Mouse (Mus musculus) neural tube, embryonic 13.5 days (tissue): ENCODE results near the gene Uqcrc2. TPM values are rescaled to one million over a fixed set of nuclear protein-coding genes. Genes with fewer than 3 reads are reported as not detected.

ENCODE experiments used
- ATAC-seq: fragments of 200-750 bp; cut with Nextera tagmentation; 2 replicates; pipeline ENCODE4 v1.8.0; 2017; ENCODE audit warnings: low read depth, mild to moderate bottlenecking, moderate TSS enrichment, moderate library complexity
- H3K27ac ChIP-seq: fragments of 300-500 bp; sonication (generic); replicated peaks from 2 replicates; pipeline ENCODE4 v1.5.1; 2015; ENCODE audit warnings: moderate library complexity, mild to moderate bottlenecking, inconsistent platforms
- H3K27me3 ChIP-seq: fragments of 300-500 bp; sonication (generic); 2 replicates; pipeline ENCODE4 v1.6.1; 2015; ENCODE audit warnings: mild to moderate bottlenecking, inconsistent platforms
- H3K36me3 ChIP-seq: fragments of 300-500 bp; sonication (generic); 2 replicates; pipeline ENCODE4 v1.6.1; 2015; ENCODE audit warnings: mild to moderate bottlenecking, inconsistent platforms
- H3K4me1 ChIP-seq: fragments of 300-500 bp; sonication (generic); replicated peaks from 2 replicates; pipeline ENCODE4 v1.6.1; 2015; ENCODE audit warnings: inconsistent platforms
- H3K4me2 ChIP-seq: fragments of 300-500 bp; sonication (generic); 2 replicates; pipeline ENCODE4 v1.6.1; 2015; ENCODE audit warnings: inconsistent platforms, mild to moderate bottlenecking, moderate library complexity
- H3K4me3 ChIP-seq: fragments of 300-500 bp; sonication (generic); 2 replicates; pipeline ENCODE4 v1.5.1; 2015; ENCODE audit warnings: mild to moderate bottlenecking, inconsistent platforms
- H3K9ac ChIP-seq: fragments of 300-500 bp; sonication (generic); 2 replicates; pipeline ENCODE4 v1.6.1; 2015; ENCODE audit warnings: moderate library complexity, mild to moderate bottlenecking, inconsistent platforms
- H3K9me3 ChIP-seq: fragments of 300-500 bp; sonication (generic); 2 replicates; pipeline ENCODE4 v1.6.1; 2016; ENCODE audit warnings: inconsistent platforms
- WGBS: fragments of 180-500 bp; shearing (Covaris S2); methylation state at CpG from one replicate; pipeline ENCODE4 v1.1.7; 2015; 5-methylcytosine and 5-hydroxymethylcytosine counted together
- polyA plus RNA-seq: library from polyadenylated mRNA; unstranded; fragments of >200 nt; fragmentation: Nextera tagmentation; extraction: Ambion mirVana; gene quantifications from 2 replicates; pipeline ENCODE4 v1.2.1, GENCODE M21; 2015

The Uqcrc2 gene
- polyA plus RNA-seq, 1 experiment from 2014 or later: 221 TPM

DNA sequence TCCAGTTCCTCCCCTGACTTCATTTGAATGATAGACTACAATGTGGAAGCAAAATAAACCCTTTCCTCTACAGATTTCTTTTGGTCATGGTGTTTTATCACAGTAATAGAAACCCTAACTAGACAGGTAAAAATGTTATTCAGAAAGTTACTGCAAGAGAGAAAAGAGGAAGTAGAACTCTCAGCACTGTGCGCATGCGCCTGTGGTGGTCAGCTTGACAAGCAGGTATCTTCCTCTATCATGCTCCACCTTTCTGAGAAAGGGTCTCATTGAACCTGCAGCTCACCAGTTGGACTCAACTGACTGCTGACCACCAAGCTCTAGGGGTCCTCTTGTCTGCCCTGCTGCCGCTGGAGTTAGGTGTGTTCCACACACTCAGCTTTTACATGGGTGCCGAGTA is 27.1 kb downstream of the Uqcrc2 start:
- H3K9me3 ChIP-seq: no peaks in the 10 kb centered on the region
- no peaks in the 10 kb centered on the region for H3K4me1 ChIP-seq
- no peak overlapping the region for H3K27ac ChIP-seq
- WGBS: 94% methylated on average over 4 of the region's 4 CpGs
- H3K4me3 ChIP-seq: no peak overlapping the region
- no peak overlapping the region for H3K9ac ChIP-seq
- H3K27me3 ChIP-seq: no peaks in the 10 kb centered on the region
- H3K36me3 ChIP-seq: peaks cover 37% of the 10 kb centered on the region
- H3K4me2 ChIP-seq: no peak overlapping the region
- ATAC-seq: no peak

DNA sequence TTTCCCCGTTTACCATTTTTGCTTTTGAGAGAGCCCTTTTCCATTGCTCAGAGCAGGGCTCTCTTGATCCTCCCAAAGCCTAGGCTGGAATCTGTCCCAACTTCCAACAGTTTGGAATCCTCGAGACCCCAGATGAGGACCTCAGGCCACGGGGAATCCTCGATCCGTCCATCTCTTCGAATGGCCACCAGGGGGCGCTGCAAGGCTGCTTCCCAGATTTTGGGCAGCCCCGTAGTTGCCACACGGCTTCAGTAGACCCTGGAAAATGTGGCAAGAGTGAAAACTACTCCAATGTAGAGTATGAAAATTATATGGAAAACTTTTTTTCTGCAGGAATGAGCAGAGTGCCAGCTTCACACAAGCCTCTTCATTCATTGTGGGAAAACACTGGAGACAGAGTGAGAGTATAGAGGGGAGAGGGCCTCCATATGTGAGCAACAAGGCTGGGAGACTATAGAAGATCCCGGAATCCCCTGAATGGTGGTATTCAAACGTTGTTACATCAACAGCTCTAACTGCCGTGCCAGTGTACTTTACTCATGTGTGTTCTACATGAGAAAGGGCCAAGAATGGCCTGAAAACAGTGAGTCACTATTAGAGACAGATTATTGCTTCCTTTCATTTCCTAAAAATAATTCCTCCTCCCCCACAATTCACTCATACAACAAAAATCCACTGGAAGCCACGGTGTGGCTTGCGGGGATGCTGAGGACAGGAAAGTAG is 35.3 kb downstream of the Uqcrc2 start, which contains the start of gene Pdzd9:
Gene Pdzd9, minus strand, starts transcription at position 191 of the 723 bp plus-strand sequence.
- peak; percentile 47; the same call in 1 of the 2 replicates for ATAC-seq
- Histone ChIP-seq H3K36me3 (no peaks in the 10 kb centered on the region), H3K27ac (no peak within 1 kb of the TSS), H3K9me3 (no peaks in the 10 kb centered on the region), H3K27me3 (no peaks in the 10 kb centered on the region), H3K4me1 (0 out of 2 replicates have a peak, but pooled peaks cover 5% of the 10 kb centered on the region), H3K4me2 (no peak within 1 kb of the TSS), H3K9ac (no peak within 1 kb of the TSS), H3K4me3 (no peak within 1 kb of the TSS)
- WGBS: 22% methylated on average over 14 of the region's 14 CpGs

DNA sequence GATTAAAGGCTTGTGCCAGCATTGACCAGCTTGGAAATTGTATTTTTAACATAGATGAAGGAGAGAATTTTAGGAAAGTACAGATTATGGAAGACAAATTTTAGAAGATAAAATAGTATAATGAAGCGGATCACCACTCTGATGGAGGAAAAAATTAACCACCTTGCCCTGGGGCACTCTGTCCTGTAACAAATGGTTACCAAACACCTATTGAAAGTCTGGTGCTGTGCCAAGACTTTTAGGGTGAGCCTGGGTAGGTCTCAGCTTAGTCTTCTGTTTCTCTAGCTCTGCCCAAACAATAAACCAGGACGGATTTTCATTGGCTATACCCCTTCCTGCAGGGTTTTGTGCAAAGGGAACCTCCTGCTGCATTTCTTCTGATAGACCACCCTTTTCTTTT is 36.3 kb downstream of the Uqcrc2 start:
- Histone ChIP-seq H3K9ac (no peak overlapping the region), H3K36me3 (no peaks in the 10 kb centered on the region), H3K27me3 (no peaks in the 10 kb centered on the region), H3K9me3 (no peaks in the 10 kb centered on the region), H3K4me1 (peaks cover 9% of the 10 kb centered on the region), H3K27ac (no peak overlapping the region), H3K4me3 (no peak overlapping the region), H3K4me2 (no peak overlapping the region)
- WGBS: 80% methylated on average over 2 of the region's 2 CpGs
- no peak for ATAC-seq

DNA sequence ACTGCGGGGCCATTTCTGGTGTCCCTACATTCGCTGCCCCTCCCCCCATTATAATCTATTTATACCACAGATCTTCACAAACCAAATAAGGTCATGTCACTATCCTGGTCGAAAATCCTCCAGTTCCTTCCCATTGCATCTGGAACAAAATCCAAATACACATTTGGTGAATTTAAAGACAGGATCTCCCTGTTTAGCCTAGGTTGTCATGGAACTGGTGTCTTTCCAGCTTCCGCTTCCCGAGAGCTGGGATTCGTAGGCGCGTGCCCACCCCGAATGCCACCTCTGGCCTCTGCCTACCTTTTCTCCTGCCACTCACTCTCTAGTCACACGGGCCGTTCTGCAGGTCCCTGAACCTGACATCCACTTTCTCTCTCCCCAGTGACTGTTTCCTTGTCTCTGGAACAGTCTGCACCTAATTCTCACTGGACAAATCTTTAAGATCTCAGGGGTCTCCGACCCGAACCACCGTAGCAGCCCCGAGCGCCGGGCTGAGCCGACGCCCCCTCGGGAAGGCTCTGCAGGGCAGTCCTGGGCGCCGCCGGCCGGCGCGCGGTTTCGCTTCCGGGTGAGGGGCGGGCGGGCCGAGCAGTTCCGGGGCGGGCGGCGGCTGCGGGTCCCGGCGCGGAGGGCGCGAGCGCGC is 42.1 kb downstream of the Uqcrc2 start, which contains the start of gene Mosmo:
Gene Mosmo, plus strand, starts transcription at position 618 of the 643 bp plus-strand sequence.
- H3K4me3 ChIP-seq: peak within 1 kb of the TSS; percentile 86
- peak within 1 kb of the TSS; percentile 93 for H3K9ac ChIP-seq
- peak within 1 kb of the TSS; percentile 72 for H3K4me2 ChIP-seq
- peak within 1 kb of the TSS; percentile 88 for H3K27ac ChIP-seq
- H3K4me1 ChIP-seq: peaks cover 45% of the 10 kb centered on the region
- no peaks in the 10 kb centered on the region for H3K36me3 ChIP-seq
- under 1% methylated on average over 42 of the region's 44 CpGs for WGBS
- ATAC-seq: peak; percentile 98
- no peaks in the 10 kb centered on the region for H3K27me3 ChIP-seq
- H3K9me3 ChIP-seq: no peaks in the 10 kb centered on the region

DNA sequence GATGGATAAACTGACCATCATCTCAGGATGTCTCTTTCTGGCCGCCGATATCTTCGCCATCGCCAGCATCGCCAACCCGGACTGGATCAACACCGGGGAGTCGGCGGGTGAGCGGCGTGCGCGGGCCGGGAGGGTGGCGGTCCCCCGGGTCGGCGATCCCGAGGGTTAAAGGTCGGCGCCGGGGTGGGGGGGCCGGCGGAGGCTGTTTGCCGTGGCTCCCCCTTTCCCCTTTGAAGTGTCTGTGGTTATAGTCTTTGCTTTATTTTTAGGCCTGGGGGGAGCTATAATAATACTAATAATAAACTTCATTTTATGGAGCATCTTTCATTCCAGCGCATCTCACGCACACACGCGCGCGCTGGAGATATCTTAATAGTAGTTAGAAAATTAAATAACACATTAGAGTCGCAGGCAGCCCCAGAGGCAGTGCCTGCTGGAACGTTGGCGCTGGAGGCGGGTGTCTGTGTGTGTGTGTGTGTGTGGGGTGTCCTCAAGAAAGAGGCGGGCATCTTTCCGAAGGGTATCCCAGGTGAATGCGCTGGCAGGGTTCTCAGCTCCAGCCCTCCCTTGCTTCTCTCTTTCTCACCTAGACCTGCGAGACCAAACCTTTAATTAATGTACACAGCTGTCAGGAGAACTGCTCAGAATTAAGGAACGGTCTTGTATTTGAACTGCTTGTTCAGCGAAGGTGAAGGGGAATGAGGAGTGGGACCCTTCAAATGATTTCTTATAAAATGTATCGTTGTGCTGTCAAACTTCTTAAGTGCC is 43.0 kb downstream of the Uqcrc2 start:
- WGBS: 2% methylated on average over 42 of the region's 42 CpGs
- ATAC-seq: peak; percentile 78

DNA sequence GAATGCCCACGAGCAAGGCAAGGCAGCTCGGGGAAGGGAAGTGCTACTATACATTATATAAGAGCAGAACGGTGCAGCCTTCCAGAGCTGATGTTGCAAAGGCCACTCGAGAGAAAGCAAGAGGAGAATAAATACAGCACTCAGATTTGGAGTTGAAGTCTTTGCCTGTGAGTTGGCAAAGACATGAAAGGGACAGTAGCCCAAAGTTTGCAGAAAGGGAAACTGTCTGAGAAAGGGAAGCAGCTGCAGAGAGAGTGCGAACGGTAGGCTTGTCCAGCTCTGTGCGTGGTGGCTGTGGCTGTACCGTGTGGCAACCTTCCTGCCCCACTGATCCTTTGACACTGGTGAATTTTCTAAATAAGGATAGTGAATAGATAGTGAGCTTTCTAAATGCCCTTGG is 44.0 kb downstream of the Uqcrc2 start:
- H3K9me3 ChIP-seq: no peaks in the 10 kb centered on the region
- peak overlapping the region; percentile 72 for H3K4me2 ChIP-seq
- no peak for ATAC-seq
- H3K4me1 ChIP-seq: peaks cover 45% of the 10 kb centered on the region
- peak overlapping the region; percentile 86 for H3K4me3 ChIP-seq
- H3K36me3 ChIP-seq: no peaks in the 10 kb centered on the region
- 62% methylated on average over 8 of the region's 8 CpGs for WGBS
- H3K27ac ChIP-seq: no peak overlapping the region
- no peaks in the 10 kb centered on the region for H3K27me3 ChIP-seq
- H3K9ac ChIP-seq: peak overlapping the region; percentile 93

More for the DNA sequence above, 43.0 kb downstream of the Uqcrc2 start:
- H3K9me3 ChIP-seq: no peaks in the 10 kb centered on the region
- no peaks in the 10 kb centered on the region for H3K36me3 ChIP-seq
- peaks cover 45% of the 10 kb centered on the region for H3K4me1 ChIP-seq
- no peaks in the 10 kb centered on the region for H3K27me3 ChIP-seq
- peak overlapping the region; percentile 93 for H3K9ac ChIP-seq
- peak overlapping the region; percentile 72 for H3K4me2 ChIP-seq
- H3K4me3 ChIP-seq: peak overlapping the region; percentile 86
- H3K27ac ChIP-seq: peak overlapping the region; percentile 88

DNA sequence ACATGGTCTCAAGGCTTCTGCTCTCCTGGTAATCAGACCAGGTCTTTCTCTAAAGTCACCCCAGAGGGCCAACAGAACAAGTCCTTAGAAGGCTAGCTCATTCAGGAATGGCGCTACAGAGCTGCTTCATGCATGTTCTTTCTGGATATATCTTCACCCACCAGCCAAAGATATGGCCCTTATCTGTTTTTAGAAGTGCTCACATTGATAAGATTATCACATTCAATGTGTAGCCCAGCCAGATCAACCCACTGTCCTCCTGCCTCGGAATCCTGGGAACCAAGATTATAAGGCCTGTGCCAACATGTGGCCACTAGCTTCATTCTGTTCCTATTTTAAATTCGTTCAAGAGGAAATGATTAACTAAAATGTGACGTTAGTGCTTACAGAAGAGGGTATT is 47.0 kb downstream of the Uqcrc2 start:
- H3K9ac ChIP-seq: no peak overlapping the region
- H3K27me3 ChIP-seq: no peaks in the 10 kb centered on the region
- peaks cover 46% of the 10 kb centered on the region for H3K4me1 ChIP-seq
- WGBS: 85% methylated on average over 4 of the region's 4 CpGs
- ATAC-seq: no peak
- H3K4me3 ChIP-seq: no peak overlapping the region
- no peak overlapping the region for H3K4me2 ChIP-seq
- no peaks in the 10 kb centered on the region for H3K36me3 ChIP-seq
- H3K27ac ChIP-seq: no peak overlapping the region
- no peaks in the 10 kb centered on the region for H3K9me3 ChIP-seq

DNA sequence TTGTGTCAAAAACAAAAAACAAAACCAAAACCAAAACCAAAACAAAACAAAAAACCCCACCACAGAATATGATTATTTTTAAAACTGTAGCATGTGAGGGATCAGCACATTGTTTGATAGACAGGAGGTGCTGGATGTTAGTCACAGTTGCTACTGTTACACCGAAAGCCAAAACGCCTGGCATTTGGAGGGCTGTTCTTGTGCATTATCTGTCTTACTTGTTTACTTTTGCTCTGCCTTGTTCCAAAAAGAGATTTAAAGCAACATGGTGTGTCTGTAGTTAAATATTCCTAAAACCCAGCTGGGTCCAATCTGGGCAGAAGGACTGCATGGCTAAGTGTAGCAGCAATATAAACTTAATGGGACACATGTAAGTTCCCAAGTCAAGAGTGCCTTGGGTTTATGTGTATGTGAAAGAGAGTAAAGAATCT is 49.8 kb downstream of the Uqcrc2 start:
- no peaks in the 10 kb centered on the region for H3K9me3 ChIP-seq
- H3K4me3 ChIP-seq: no peak overlapping the region
- no peak overlapping the region for H3K27ac ChIP-seq
- no peaks in the 10 kb centered on the region; the same call in 1 of the 2 replicates for H3K36me3 ChIP-seq
- no peak overlapping the region for H3K9ac ChIP-seq
- WGBS: 90% methylated on average over 2 of the region's 2 CpGs
- H3K27me3 ChIP-seq: no peaks in the 10 kb centered on the region
- no peak for ATAC-seq
- H3K4me1 ChIP-seq: peaks cover 27% of the 10 kb centered on the region
- H3K4me2 ChIP-seq: no peak overlapping the region

DNA sequence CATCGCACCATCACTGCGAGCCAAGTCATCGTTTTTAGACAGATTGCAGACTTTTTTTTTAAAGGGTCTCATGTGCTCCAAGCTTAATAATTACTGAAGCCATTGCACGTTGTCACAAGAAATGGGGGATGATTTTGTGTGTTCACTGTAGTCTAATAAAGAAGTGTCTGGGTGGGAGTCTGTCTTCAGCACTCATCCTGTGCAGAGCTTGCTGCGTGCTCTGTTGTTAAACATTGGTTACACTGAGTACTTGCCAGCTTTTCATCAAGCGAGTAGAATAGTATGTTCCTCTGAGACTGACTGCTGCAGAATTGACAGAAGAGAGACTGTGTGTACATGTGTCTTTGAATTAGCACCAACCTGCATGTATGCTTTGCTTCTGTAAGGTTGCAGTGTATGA is 50.3 kb downstream of the Uqcrc2 start:
- WGBS: 86% methylated on average over 6 of the region's 6 CpGs
- no peaks in the 10 kb centered on the region for H3K9me3 ChIP-seq
- no peak overlapping the region for H3K27ac ChIP-seq
- no peak overlapping the region for H3K4me2 ChIP-seq
- no peaks in the 10 kb centered on the region for H3K27me3 ChIP-seq
- peaks cover 23% of the 10 kb centered on the region for H3K4me1 ChIP-seq
- H3K4me3 ChIP-seq: no peak overlapping the region
- no peak overlapping the region for H3K9ac ChIP-seq
- no peak for ATAC-seq
- no peaks in the 10 kb centered on the region; the same call in 1 of the 2 replicates for H3K36me3 ChIP-seq

DNA sequence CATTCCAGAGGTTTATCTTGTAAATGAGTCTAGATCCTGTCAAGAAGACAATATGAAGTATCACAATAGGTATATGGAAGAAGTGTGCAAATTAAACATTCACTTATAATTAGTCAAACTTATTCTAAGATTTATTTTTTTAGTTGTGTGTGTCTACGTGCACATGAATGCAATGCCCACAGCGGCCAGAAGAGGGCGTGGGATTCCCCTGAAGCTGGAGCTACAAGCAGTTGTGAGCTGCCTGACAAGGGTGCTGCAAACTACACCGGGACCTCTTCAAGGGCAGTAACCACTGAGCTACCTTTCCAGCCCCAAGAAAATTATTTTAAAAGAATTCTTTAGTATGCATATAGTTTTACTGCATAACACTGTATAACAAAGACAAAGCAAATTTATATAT is 55.7 kb downstream of the Uqcrc2 start:
- Histone ChIP-seq H3K36me3 (peaks cover 6% of the 10 kb centered on the region), H3K27me3 (no peaks in the 10 kb centered on the region), H3K9me3 (no peaks in the 10 kb centered on the region), H3K4me2 (no peak overlapping the region), H3K27ac (no peak overlapping the region), H3K4me1 (peaks cover 7% of the 10 kb centered on the region), H3K9ac (no peak overlapping the region), H3K4me3 (no peak overlapping the region)
- ATAC-seq: no peak
- WGBS: 67% methylated on average over 4 of the region's 4 CpGs

DNA sequence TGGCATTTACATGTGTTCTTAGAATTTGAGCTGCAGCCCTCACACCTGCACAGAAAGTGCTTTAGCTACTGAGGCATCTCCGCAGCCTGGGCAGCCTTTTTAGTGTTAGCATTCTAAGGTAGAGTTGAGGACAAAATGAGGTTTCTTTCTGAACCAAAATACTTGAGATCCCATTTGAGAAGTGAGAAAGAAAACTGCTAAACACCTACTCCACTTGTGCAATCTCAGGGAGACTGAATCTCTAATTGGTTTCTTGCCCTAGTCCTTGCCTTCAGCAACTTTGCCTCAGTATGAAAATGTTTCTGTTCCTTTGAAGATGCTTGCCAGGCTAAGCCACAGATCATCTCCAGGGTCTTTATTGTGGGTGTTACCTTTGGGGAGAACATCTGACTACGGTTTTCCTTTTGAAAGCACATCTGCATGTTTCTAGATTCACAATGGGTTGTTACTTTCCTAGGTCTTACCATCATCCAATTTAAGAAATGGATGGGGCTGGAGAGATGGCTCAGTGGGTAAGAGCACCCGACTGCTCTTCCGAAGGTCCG is 58.9 kb downstream of the Uqcrc2 start:
- Histone ChIP-seq H3K36me3 (peaks cover 6% of the 10 kb centered on the region), H3K27ac (no peak overlapping the region), H3K4me3 (no peak overlapping the region), H3K4me1 (peaks cover 5% of the 10 kb centered on the region), H3K4me2 (no peak overlapping the region), H3K9ac (no peak overlapping the region), H3K9me3 (no peaks in the 10 kb centered on the region), H3K27me3 (no peaks in the 10 kb centered on the region)
- WGBS: 90% methylated on average over 5 of the region's 5 CpGs
- no peak for ATAC-seq

DNA sequence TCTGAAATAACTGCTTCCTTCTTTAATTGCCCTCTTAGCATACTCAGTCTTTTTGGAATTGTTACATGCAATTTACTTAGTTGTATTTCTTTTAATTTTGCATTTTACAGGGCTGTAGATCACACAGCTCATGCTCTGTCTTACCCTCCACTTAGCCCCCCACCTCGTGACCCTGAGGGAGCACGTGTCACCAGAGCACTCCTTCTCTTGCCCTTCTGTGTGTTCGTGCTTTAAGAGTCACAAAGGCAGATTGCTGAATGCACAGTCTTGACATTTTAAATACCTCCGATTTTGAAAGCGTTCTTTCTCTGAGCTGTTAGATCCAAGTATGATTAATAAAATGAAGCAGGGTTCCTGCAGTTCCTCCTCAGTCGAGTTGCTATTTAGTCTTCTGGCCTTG is 60.2 kb downstream of the Uqcrc2 start:
- peaks cover 5% of the 10 kb centered on the region for H3K4me1 ChIP-seq
- WGBS: 12% methylated on average over 6 of the region's 6 CpGs
- ATAC-seq: no peak

More for the DNA sequence above, 60.2 kb downstream of the Uqcrc2 start:
- H3K36me3 ChIP-seq: peaks cover 6% of the 10 kb centered on the region; the same call in 1 of the 2 replicates
- no peak overlapping the region for H3K9ac ChIP-seq
- no peak overlapping the region for H3K4me2 ChIP-seq
- no peak overlapping the region for H3K27ac ChIP-seq
- no peak overlapping the region for H3K4me3 ChIP-seq
- no peaks in the 10 kb centered on the region for H3K9me3 ChIP-seq
- H3K27me3 ChIP-seq: no peaks in the 10 kb centered on the region
